Mouse (Mus musculus): ENCODE results near the gene Adgrl3.

Gene Adgrl3

DNA sequence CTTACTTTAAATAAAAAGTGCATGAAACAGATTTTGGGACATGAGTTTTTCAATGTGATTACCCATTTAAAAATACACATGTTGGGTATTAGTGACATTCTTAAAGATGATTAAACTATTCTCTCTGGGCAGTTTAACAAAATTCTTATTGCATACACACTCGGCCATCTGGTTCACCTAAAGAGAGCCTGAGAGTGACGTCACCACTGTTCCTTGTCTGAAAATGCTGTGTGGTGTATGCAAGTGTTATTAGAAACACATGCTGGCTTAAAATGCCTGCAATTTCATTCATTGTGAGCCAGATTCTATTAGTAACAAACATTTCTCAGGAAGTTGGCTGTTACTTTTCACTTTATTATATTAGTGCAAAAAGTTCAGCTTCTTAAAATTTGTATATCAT is 812.7 kb downstream of the Adgrl3 start:
- DNase-seq (ENCODE audit: low spot score in 2 of 2), result no peak

DNA sequence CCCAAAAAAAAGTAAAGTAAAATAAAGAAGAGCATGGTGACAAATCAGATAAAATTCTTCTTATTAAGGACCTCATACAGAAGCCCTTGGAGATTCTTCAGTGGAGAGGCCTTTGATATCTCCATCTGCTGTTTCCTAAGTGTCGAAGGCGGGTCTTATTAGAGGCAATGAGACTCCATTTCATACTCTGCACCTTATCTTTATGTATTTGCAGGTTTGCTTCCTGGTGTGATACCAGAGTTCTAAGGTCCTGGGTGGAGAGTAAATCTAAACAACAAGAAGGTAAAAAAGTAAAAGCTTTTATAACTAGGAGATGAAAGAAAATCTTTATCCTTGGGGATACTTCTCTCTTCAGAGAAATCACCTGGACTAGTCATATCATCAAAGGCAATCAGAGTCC is 817.9 kb downstream of the Adgrl3 start:
- no peak for DNase-seq (ENCODE audit: low spot score in 2 of 2)

DNA sequence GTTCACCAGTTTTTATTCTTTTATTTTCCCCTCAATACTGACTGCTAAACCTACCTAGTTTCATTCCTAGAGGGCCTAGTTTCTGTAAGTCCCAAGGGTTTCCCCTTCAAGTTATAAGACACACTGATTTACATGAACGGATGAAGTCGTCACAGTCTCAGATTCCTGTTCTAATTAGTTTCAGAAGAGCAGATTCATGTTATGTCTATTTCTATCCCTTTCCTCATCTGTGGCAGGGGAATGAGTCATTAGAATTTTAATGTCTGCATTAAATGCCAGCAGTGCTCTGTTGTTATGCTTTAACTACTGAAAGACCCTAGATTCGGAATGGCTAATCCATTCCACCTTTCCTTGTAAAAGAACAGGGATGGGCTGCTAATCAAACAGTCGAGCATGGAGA is 823.9 kb downstream of the Adgrl3 start:
- DNase-seq (ENCODE audit: low spot score in 2 of 2), result peak; percentile 3 to 10

DNA sequence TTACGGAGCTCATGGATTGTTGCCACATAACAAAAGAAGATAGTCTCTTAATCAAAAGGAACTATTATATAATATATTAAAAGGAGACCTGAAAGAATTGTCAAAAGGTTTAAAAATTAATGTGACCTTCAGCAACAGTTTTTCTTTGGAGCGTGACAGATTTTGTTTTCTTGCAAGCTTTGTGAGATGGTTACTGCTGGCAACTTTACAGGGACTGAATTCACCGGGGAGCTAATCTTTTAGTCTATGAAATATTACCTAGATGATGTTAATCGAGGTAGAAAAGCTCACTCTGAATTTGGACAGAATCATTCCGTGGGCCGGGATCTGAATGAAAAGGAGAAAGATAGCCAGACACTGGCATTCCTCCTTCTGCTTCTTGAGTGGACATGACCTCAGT is 850.4 kb downstream of the Adgrl3 start:
- DNase-seq (ENCODE audit: low spot score in 2 of 2), result no peak

All from right cerebral cortex, adult 2 months (tissue).